In genomic region chr7:141413331-141413730, GRCm38 (mm10) we compare ENCODE assay signal across 1 mouse cellular context.
TF ChIP-seq lines count a peak whose summit lies in the region.

No protein-coding gene starts in this region.

TF ChIP-seq in MEL, 35 proteins besides CTCF, POLR2A, EP300 and RAD21:
- TF ChIP-seq JUND (IDR thresholded peaks at IDR 0.05; ENCODE audit: low read depth, low read length), result no peak
- 0 out of 2 replicates have a peak, but pooled peaks have one; percentile 6 for TF ChIP-seq MXI1 (IDR thresholded peaks at IDR 0.05; ENCODE audit: low read depth, low read length)
- TF ChIP-seq BHLHE40 (IDR thresholded peaks at IDR 0.05; ENCODE audit: borderline replicate concordance, low read depth, low read length), result no peak
- TF ChIP-seq ZC3H11A (IDR thresholded peaks at IDR 0.05; ENCODE audit: low read depth, low read length), result no peak
- no peak for TF ChIP-seq UBTF (IDR thresholded peaks at IDR 0.05; ENCODE audit: borderline replicate concordance, insufficient read depth, low read depth, low read length)
- TF ChIP-seq USF2 (IDR thresholded peaks at IDR 0.05; ENCODE audit: borderline replicate concordance in 1 of 2, insufficient read depth in 1 of 2, low read depth in 1 of 2, low read length in 2 of 2), result no peak
- TF ChIP-seq MEF2A (IDR thresholded peaks at IDR 0.05; ENCODE audit: extremely low read depth, insufficient replicate concordance, low read depth, low read length, poor library complexity, severe bottlenecking), result no peak
- TF ChIP-seq SIN3A (IDR thresholded peaks at IDR 0.05; ENCODE audit: low read length), result peak; percentile 22; the same call in 1 of the 2 replicates
- TF ChIP-seq USF1 (IDR thresholded peaks at IDR 0.05; ENCODE audit: low read depth, low read length), result no peak
- TF ChIP-seq CHD2 (IDR thresholded peaks at IDR 0.05; ENCODE audit: low read length), result no peak
